Mouse (Mus musculus): ENCODE results near the gene Plcg2.

Gene Plcg2

GRCm38 (mm10) chr8:117634406-117634805, 136.3 kb downstream of the Plcg2 start:
- no peak for DNase-seq (ENCODE audit: low read depth, low spot score)

- DNase-seq (ENCODE audit: low read depth, low spot score): no peak
These were observed 139.4 kb downstream of the Plcg2 start for GRCm38 (mm10) chr8:117637462-117637861.

- no peak for DNase-seq (ENCODE audit: low read depth, low spot score)
These were observed 141.5 kb downstream of the Plcg2 start for GRCm38 (mm10) chr8:117639631-117640030.

GRCm38 (mm10) chr8:117645486-117645885, 147.4 kb downstream of the Plcg2 start:
- DNase-seq (ENCODE audit: low read depth, low spot score): no peak

GRCm38 (mm10) chr8:117646020-117646419, 147.9 kb downstream of the Plcg2 start:
- DNase-seq (ENCODE audit: low read depth, low spot score): peak; percentile 15

- no peak for DNase-seq (ENCODE audit: low read depth, low spot score)
These were observed 148.3 kb downstream of the Plcg2 start for GRCm38 (mm10) chr8:117646440-117646839.

GRCm38 (mm10) chr8:117652318-117652717, 154.2 kb downstream of the Plcg2 start:
- DNase-seq (ENCODE audit: low read depth, low spot score): no peak

GRCm38 (mm10) chr8:117658990-117659389, 160.9 kb downstream of the Plcg2 start:
- DNase-seq (ENCODE audit: low read depth, low spot score): no peak

GRCm38 (mm10) chr8:117660358-117661031, 162.4 kb downstream of the Plcg2 start:
- no peak for DNase-seq (ENCODE audit: low read depth, low spot score)

GRCm38 (mm10) chr8:117667349-117668124, 169.4 kb downstream of the Plcg2 start:
- no peak for DNase-seq (ENCODE audit: low read depth, low spot score)

- DNase-seq (ENCODE audit: low read depth, low spot score): no peak
These were observed 172.4 kb downstream of the Plcg2 start for GRCm38 (mm10) chr8:117670461-117670860.

- no peak for DNase-seq (ENCODE audit: low read depth, low spot score)
These were observed 174.5 kb downstream of the Plcg2 start for GRCm38 (mm10) chr8:117672558-117672957.

GRCm38 (mm10) chr8:117673430-117673830, 175.3 kb downstream of the Plcg2 start, which contains the start of gene Sdr42e1:
Gene Sdr42e1 (minus strand): TSS chr8:117673689.
- DNase-seq (ENCODE audit: low read depth, low spot score): peak; percentile 33

GRCm38 (mm10) chr8:117675171-117675570, 177.1 kb downstream of the Plcg2 start:
- DNase-seq (ENCODE audit: low read depth, low spot score): no peak

- no peak for DNase-seq (ENCODE audit: low read depth, low spot score)
These were observed 178.4 kb downstream of the Plcg2 start for GRCm38 (mm10) chr8:117676460-117676859.

GRCm38 (mm10) chr8:117677011-117677410, 178.9 kb downstream of the Plcg2 start:
- DNase-seq (ENCODE audit: low read depth, low spot score): no peak

- DNase-seq (ENCODE audit: low read depth, low spot score): no peak
These were observed 180.6 kb downstream of the Plcg2 start for GRCm38 (mm10) chr8:117678650-117679049.

- DNase-seq (ENCODE audit: low read depth, low spot score): no peak
These were observed 185.9 kb downstream of the Plcg2 start for GRCm38 (mm10) chr8:117683925-117684472.

GRCm38 (mm10) chr8:117684504-117684903, 186.4 kb downstream of the Plcg2 start:
- no peak for DNase-seq (ENCODE audit: low read depth, low spot score)

Measured in retina, adult 2 months (tissue).